Mouse (Mus musculus): ENCODE data around the gene Wsb1. TPM values are rescaled to one million over a fixed set of nuclear protein-coding genes. Genes with fewer than 3 reads are reported as not detected.

The Wsb1 gene
- polyA plus RNA-seq, 1 experiment from 2014 or later, result 237 TPM

DNA sequence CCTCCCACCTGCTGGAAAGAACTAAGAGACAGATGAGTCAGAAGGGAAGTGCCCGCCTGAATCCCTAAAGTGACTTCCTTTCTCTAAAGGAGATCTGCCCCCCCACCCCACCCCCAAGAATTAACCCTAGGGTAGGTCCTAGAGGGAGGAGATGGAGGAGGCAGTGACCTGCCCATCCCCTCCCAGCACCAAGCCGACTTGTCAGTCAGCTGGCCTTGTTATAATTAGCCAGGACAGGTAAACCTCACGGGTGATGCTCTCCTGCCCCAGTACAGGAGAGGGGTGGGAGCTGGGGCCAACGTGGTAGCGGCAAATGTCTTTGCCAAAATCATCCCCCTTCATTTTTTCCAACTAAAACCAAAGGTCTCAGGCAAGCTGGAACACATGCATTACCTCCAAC, 37.2 kb upstream of the Wsb1 start:
- DNase-seq (ENCODE audit: low read depth, low spot score), result no peak
- in situ Hi-C loops (cut with MboI; ENCODE audit: low pct_unique_long_range_greater_than_20kb), result loop anchor here (5.0 kb wide), 3 partner anchors 69 to 329 kb away; no protein-coding TSS in a partner anchor
- ATAC-seq, result no peak
- POLR2A ChIA-PET, result interaction anchor here (1.7 kb wide), 1 partner anchor 37 kb away, joined by 6 read pairs; the partner anchor contains the start of gene Wsb1
- TF ChIP-seq CTCF (IDR thresholded peaks at IDR 0.05), result no peak
- H3K27me3 ChIP-seq, result no peaks in the 10 kb centered on the region
- CTCF ChIA-PET, result interaction anchor here (1.1 to 3.9 kb wide), 4 partner anchors 30 to 68 kb away, joined by 3 to 24 read pairs (median 4); no protein-coding TSS in a partner anchor

DNA sequence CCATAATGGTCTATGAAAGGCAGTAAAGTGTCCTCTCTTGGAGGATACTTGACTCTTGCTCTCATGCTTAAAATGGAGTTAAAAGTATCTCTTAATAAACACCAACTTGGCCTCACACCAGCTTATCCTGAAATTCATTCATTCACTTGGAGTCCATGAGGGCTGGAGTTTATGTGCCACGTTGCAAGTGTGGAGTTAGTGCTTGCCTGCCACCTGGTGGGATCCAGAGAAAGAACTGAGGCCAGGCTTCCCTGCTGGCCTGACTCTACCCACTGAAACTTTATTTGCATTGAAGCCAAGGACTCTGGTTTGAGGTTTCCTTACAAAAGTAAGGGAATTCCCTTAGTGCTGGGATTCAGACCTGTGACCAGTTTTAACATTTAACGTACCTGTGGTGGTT, 36.0 kb upstream of the Wsb1 start:
- ChIA-PET POLR2A (interaction anchor here (1.2 to 2.1 kb wide), 3 partner anchors 36 to 226 kb away, joined by 3 to 6 read pairs (median 5); partner anchors contain the start of gene Wsb1), CTCF (interaction anchor here (0.7 to 3.9 kb wide), 6 partner anchors 9 to 76 kb away, joined by 3 to 24 read pairs (median 3); no protein-coding TSS in a partner anchor)
- TF ChIP-seq CTCF (IDR thresholded peaks at IDR 0.05), result peak; percentile 88
- in situ Hi-C loops (cut with MboI; ENCODE audit: low pct_unique_long_range_greater_than_20kb), result loop anchor here (5.0 kb wide), 3 partner anchors 68 to 328 kb away; no protein-coding TSS in a partner anchor
- DNase-seq (ENCODE audit: low read depth, low spot score) (peak; percentile 34), ATAC-seq (no peak)
- no peaks in the 10 kb centered on the region for H3K27me3 ChIP-seq

DNA sequence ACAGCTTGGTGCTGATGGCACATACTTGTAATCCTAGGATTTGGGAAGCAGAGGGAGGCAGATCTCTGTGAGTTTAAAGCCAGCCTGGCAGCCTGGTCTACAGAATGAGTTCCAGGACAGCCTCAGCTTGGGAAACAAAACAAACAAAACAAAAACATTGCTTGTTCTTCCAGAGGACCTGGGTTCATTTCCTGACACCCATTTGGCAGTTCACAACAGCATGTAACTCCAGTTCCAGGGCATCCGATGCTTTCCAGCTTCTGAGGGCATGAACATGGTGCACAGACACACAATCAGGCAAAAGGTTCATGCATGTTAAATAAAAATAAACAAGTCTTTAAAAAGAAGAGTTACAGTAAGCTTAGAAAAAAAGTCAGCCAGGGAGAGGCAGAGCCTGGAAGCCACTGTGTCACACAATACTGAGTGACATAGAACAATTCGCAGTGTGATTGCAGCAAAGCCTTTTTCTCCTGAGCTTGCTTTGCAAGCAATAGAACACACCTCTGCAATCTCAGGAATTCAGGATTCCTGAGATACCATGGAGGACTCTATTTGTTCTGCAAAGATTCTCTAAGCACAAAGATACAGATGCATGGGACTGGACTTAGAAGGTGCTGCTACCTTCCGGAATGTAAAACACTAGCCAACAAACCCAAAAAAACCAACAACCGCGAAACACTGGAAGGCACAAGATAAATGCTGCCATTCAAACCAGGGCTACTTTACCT, 34.6 kb upstream of the Wsb1 start:
- ChIA-PET CTCF (interaction anchor here (1.2 to 3.9 kb wide), 5 partner anchors 43 to 65 kb away, joined by 3 to 24 read pairs (median 5); no protein-coding TSS in a partner anchor), POLR2A (interaction anchor here (1.0 to 2.1 kb wide), 3 partner anchors 38 to 224 kb away, joined by 3 to 8 read pairs (median 5); no protein-coding TSS in a partner anchor)
- in situ Hi-C loops (cut with MboI; ENCODE audit: low pct_unique_long_range_greater_than_20kb), result no loop called here
- no peaks in the 10 kb centered on the region for H3K27me3 ChIP-seq
- DNase-seq (ENCODE audit: low read depth, low spot score) (no peak), ATAC-seq (no peak)
- no peak for TF ChIP-seq CTCF (IDR thresholded peaks at IDR 0.05)

DNA sequence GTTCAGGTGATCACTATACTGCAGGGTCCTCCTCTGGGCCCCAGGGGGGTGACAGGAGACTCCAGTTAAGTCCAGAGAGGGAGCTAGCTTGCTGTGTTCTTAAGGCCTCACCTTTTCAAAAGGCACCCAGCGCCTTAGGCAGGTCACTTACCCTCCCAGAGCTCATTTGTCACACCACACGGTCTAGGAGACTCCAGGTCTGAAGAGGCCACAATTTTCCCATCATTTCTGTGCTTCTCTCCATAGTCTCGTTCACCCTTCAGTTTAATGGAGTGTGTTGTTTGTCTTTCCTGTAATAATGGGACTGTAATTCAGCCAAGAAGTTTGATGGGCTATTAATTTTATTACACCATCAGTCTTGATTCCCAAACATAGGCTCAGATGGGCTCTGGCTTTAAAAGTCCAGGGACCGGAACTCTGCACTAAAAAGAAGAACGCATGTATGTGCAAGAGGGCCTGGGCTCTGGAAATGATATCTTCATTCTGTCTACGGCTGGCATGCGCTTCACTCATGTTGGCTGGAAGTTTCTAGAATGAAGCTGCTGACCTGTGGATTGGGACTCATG, 33.9 kb upstream of the Wsb1 start:
- ATAC-seq (peak; percentile 71), DNase-seq (ENCODE audit: low read depth, low spot score) (peak; percentile 90)
- in situ Hi-C loops (cut with MboI; ENCODE audit: low pct_unique_long_range_greater_than_20kb), result no loop called here
- H3K27me3 ChIP-seq, result no peaks in the 10 kb centered on the region
- no peak for TF ChIP-seq CTCF (IDR thresholded peaks at IDR 0.05)
- CTCF ChIA-PET, result interaction anchor here (1.2 to 3.9 kb wide), 4 partner anchors 43 to 64 kb away, joined by 4 to 24 read pairs (median 6); no protein-coding TSS in a partner anchor
- POLR2A ChIA-PET, result interaction anchor here (0.5 to 2.1 kb wide), 5 partner anchors 33 to 224 kb away, joined by 3 to 8 read pairs (median 5); no protein-coding TSS in a partner anchor

DNA sequence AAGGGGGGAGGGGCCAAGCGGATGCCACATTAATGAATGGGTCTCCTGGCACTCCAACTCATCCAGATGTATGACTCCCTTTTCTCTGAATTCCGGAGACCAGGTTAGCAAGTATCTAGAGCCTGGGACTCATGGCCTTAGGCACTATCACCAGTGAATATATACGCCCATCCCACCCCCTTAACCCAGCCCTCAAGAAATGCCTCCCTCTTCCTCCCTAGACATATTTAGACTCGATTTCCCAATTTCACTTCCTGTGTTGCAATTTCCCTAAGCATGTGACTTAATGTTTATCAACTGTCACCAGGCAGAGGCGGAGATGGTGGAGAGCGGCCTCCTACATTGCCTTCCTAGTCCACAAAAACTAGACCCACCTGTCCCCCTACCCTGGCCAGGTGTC, 33.0 kb upstream of the Wsb1 start:
- H3K27me3 ChIP-seq, result no peaks in the 10 kb centered on the region
- ChIA-PET CTCF (no interaction called here), POLR2A (interaction anchor here (1.2 to 2.1 kb wide), 2 partner anchors 32 to 37 kb away, joined by 5 to 8 read pairs; no protein-coding TSS in a partner anchor)
- DNase-seq (ENCODE audit: low read depth, low spot score) (no peak), ATAC-seq (no peak)
- in situ Hi-C loops (cut with MboI; ENCODE audit: low pct_unique_long_range_greater_than_20kb), result no loop called here
- TF ChIP-seq CTCF (IDR thresholded peaks at IDR 0.05), result no peak

DNA sequence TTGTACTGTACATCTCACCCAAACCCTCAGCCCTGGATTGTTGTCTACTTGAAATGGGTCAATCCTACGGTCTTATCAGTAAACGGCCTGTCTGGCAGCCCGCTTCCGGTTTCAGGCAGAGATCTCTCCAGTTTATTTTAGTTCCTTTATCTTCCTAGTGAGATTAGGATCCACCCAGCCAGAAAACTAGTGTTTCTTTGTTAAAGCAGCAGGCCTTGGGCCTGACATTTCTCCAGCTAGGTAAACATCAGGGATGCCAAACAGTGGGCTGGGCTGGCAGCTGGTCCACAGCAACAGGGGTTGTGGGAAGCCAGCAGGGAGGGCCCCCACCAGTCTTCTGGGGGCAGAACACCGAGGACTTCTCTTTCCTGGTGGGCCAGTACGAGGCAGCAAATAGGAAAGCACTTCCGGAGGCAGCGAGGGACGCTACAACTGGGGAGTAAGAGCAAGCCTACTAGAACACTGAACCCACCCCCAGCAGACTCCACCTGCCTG, 31.9 kb upstream of the Wsb1 start:
- in situ Hi-C loops (cut with MboI; ENCODE audit: low pct_unique_long_range_greater_than_20kb), result no loop called here
- POLR2A ChIA-PET, result interaction anchor here (0.6 kb wide), 1 partner anchor 212 kb away, joined by 3 read pairs; no protein-coding TSS in a partner anchor
- no peaks in the 10 kb centered on the region for H3K27me3 ChIP-seq
- TF ChIP-seq CTCF (IDR thresholded peaks at IDR 0.05), result no peak
- DNase-seq (ENCODE audit: low read depth, low spot score) (no peak), ATAC-seq (no peak)
- CTCF ChIA-PET, result interaction anchor here (0.9 kb wide), 1 partner anchor 15 kb away, joined by 3 read pairs; no protein-coding TSS in a partner anchor

DNA sequence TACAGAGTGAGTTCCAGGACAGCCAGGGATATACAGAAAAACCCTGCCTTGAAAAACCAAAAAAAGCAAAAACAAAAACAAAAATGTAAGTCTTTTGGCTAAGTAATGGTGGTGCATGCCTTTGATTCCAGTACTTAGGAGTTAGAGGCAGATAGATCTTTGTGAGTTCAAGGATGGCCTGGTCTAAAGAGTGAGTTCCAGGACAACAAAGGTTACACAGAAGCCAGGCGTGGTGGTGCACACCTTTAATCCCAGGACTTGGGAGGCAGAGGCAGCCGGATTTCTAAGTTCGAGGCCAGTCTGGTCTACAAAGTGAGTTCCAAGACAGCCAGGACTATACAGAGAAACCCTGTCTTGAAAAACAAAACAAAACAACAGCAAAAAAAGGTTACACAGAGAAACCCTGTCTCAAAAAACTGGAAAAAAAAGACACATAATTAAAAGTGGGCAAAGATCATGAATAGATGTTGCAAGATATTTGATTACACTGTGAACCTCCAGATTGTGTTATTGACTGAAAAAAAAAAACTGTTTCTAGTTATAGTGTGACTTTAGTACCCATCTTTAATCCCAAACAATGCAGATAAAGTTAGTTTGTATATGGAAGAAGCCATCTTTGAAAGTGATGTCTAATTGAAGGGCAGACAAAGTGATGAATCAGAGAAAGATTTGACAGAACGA, 29.0 kb upstream of the Wsb1 start:
- TF ChIP-seq CTCF (IDR thresholded peaks at IDR 0.05), result no peak
- no peak for DNase-seq (ENCODE audit: low read depth, low spot score)
- no peaks in the 10 kb centered on the region for H3K27me3 ChIP-seq
- no peak for ATAC-seq
- in situ Hi-C loops (cut with MboI; ENCODE audit: low pct_unique_long_range_greater_than_20kb), result no loop called here
- CTCF ChIA-PET, result no interaction called here
- POLR2A ChIA-PET, result no interaction called here

DNA sequence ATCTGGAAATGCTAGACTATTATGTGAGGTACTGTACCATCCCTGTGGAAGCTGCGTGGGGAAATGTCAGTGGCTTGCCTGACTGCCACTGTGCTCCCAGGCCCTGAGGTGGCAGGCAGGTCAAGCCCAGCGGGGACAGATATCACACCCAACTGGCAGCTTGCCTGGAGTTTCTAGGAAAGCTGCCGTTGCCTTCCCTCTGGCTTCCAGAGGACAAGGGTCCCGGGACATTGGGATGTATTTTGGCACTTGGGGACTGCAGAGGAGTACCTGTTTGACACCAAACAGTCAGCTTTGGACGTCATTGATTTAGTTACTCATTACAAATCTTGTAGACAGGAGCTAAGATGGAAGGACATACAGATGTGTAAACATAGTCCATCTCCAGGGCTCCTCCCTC, 26.9 kb upstream of the Wsb1 start:
- no peak for ATAC-seq
- POLR2A ChIA-PET, result interaction anchor here (0.9 kb wide), 1 partner anchor 19 kb away, joined by 3 read pairs; no protein-coding TSS in a partner anchor
- in situ Hi-C loops (cut with MboI; ENCODE audit: low pct_unique_long_range_greater_than_20kb), result no loop called here
- TF ChIP-seq CTCF (IDR thresholded peaks at IDR 0.05), result no peak
- no peaks in the 10 kb centered on the region for H3K27me3 ChIP-seq
- DNase-seq (ENCODE audit: low read depth, low spot score), result no peak
- CTCF ChIA-PET, result interaction anchor here (1.0 kb wide), 1 partner anchor 9 kb away, joined by 3 read pairs; no protein-coding TSS in a partner anchor

DNA sequence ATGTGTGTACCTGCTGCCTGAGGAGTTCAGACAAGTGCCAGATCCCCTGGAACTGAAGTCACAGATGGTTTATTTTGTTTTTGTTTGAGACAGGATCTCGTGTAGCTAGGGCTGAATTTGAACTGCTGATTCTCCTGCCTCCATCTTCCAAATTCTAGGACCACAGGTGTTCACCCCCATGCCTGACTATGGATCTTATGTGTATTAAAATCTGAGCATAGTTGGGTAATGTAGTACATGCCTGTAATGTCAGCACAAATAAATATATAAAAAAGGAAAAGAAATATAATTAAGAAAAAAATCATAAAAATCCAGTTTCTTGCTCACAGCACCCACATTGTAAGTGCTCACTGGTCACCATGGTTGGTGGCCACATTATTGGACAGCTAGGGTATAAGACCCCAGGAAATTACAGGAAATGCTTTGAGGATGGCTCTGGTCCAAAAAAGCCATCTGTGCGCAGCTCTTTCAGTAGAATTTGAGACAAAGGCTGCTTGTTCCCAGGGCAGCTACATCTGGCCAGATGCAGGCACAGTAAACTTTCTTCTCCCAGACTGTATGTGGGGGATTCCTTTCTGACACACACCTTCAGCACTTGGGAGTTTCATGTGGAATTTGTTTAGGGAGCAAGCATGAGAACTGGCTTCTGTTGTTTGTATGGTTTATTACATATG, 25.4 kb upstream of the Wsb1 start:
- no peak for TF ChIP-seq CTCF (IDR thresholded peaks at IDR 0.05)
- ATAC-seq, result no peak
- no peak for DNase-seq (ENCODE audit: low read depth, low spot score)
- CTCF ChIA-PET, result interaction anchor here (1.2 kb wide), 1 partner anchor 15 kb away, joined by 4 read pairs; no protein-coding TSS in a partner anchor
- no peaks in the 10 kb centered on the region for H3K27me3 ChIP-seq
- POLR2A ChIA-PET, result interaction anchor here (1.6 kb wide), 1 partner anchor 29 kb away, joined by 4 read pairs; no protein-coding TSS in a partner anchor
- in situ Hi-C loops (cut with MboI; ENCODE audit: low pct_unique_long_range_greater_than_20kb), result no loop called here

All from Patski (cell line).